Mouse (Mus musculus): ENCODE data around the gene Ccdc151.
A peak's percentile ranks its signal among the peaks of the same experiment; 100 is the strongest.

Gene Ccdc151

DNA sequence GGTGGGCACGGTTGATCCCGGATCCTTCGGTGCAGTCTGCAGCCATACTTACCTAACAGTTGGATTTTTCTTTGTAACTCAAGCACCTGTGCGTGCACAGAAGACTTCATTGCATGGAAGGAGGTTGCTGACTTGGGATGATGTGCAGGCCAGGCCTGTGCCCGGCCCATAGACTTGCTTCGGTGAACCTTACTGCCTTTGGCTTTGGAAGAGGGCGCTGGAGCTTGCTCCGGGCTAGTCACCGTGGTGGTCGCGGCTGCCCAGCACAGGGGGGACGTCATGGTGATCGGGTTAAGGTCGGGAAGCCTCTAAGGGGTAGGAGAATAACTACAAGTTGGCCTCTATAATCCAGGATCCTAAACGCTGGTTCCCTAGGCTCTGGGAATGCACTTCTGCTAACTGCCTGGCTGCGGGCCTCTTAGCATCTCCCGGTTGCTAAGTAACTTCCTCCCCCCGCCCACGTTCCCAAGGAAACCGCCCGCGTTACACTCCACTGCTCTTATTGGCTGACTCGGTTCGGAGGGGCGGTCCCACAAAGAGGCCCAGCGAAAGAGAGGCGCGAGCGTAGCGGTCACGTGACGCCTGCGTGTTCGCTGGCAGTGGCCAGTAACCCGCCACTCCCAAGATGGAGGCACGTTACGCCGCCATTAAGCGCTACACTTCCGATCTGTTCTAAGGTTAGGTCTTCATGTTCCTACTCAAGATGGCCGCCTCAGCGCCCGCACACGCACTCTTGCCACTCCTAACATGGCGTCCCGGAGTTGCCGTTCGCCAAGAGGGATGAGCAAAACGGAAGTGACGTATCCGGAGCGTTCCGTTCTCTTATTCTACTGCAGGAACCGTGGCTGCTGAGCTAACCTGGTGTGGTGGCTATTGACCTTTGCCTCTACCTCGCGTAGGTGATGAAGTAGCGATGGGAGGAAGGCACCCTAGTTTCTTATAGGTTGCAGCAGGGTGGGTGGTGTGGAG, at the start of gene Ccdc151, which contains the start of gene Prkcsh:
Gene Ccdc151, minus strand, starts transcription at position 441 of the 969 bp plus-strand sequence.
Gene Prkcsh, plus strand, starts transcription at position 613 of the 969 bp plus-strand sequence.
- DNase-seq, result peak; percentile 95 to 98

DNA sequence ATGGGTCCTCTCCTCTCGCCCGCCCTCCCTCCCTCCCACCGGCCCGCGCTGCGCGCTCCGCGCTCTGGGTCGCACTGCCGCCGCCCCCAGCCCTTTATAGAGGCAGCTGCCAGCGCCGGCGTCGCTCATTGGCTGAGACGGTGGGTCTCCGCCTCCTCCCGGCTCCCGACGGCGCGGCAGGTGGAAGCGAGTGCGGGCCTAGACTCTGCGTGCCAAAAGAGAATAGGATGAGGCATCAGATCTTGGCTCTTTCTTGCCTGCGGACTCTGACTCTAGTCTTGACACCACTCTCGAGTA, 49.5 kb upstream of the Ccdc151 start, which contains the start of gene Elavl3:
Gene Elavl3, minus strand, starts transcription at position 66 of the 297 bp plus-strand sequence.
- DNase-seq, result no peak

- peak; percentile 16 to 27 for DNase-seq
Measured at GRCm38 (mm10) chr9:22051161-22051957, 48.9 kb upstream of the Ccdc151 start.

DNA sequence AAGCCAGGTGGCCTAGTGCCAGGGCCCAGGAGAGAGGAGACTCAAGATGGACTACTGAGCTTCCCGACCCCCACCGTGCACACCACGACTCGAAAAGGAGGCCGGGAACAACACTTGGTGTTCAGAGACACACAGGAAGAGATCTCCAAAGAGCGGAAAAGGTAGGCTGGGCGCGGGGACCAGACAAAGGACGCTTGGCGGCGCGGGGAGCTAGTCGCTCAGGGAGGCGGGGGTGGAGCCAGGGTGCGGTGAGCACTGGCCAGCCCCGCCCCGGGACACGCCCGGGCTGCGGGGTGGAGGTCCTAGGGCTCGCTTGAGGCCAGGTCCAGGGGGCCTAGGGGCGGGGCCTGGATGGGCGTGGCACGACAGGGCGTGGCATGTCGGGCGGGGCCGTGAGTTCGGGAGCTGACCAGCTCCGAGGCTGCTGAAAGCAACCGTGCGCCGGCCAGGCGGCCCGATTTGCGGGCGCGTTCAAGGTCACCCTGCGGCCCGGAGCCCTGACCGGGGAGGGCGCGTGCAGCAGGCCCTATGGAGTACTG, 48.0 kb upstream of the Ccdc151 start:
- peak; percentile 57 for DNase-seq

DNA sequence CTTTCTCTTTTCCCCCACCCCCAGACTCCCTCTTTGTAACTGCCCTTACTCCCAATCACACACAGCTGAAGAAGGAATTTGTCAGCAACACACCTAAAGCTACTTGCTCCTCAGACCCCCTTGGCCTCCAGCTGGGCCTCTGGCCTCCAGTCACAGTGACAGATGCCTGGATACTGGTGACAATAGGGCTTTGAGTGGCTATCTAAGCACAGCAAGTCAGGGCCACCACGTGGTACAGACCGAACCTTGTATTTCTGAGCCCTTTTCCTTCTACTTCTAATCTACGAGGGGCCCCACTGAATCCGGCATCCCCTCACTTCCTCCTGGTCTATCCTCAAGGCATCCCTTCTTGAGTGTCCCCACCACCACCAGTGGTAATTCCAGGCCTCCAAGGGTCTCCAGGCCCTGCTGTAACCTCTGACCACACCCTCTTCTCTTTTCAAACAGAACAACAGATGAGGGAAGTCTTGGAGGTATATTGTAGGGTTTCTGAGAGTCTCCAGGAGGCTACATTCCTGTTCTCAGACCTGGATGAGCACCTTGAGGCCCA, 47.4 kb upstream of the Ccdc151 start:
- DNase-seq, result peak; percentile 4 to 6

DNA sequence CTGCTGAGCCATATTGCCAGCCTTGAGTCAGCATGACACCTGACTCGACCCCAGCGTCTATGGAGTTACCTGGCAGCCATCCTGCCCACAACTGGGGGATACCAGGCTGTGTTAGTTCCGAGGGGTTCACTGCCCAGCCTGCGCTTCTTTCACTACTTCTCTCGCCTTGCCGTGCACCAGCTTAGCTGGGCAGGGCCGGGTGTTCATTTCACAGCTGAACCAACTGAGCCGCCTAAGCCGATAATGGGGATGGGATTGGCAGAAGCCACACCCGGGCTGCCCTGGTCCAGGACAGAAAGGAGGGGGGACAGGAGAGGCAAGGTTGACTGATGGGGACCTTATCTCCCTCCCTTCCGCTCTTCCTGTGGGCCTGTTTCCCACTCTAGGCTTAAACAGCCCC, 46.9 kb upstream of the Ccdc151 start:
- no peak for DNase-seq

DNA sequence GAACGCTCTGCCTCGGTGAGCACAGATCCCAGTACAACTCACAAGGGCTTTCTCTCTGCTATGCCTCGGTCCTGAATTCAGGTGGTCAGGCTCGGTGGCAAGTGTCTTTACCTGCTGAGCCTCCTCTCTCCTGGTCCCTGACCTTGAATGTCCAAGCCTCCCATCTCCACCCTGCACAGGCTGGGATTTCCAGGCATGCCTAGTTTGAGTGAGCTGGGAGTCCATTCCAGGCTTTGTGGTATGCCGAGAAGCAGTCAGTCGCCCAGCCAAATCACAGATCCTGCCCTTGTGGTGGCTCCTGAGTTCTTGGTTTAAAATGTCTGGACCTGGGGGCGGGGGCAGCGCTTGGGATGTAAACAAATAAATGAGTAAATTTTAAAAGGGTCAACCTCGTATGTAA, 44.9 kb upstream of the Ccdc151 start:
- DNase-seq, result no peak

GRCm38 (mm10) chr9:22041832-22042231, 39.4 kb upstream of the Ccdc151 start:
- DNase-seq, result no peak

DNA sequence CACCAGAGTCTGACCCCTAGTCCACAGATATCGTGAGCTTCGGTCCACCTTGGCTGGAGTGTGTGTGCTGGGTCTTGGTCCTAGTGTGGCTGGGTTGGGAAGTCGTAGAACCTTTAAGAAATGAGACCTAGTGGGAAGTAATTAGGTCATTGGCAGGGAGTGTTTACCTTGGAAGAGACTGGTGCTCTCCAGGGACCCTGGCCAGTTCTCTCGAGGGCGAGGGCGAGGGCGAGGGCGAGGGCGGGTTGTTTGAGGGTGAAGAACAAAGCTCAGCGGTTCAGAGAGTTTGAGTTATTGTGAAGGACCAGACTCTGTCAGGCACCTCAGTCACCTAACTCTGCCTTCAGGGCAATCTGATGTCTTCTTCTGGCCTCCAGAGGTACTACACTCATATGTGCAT, 35.4 kb upstream of the Ccdc151 start:
- no peak for DNase-seq

DNA sequence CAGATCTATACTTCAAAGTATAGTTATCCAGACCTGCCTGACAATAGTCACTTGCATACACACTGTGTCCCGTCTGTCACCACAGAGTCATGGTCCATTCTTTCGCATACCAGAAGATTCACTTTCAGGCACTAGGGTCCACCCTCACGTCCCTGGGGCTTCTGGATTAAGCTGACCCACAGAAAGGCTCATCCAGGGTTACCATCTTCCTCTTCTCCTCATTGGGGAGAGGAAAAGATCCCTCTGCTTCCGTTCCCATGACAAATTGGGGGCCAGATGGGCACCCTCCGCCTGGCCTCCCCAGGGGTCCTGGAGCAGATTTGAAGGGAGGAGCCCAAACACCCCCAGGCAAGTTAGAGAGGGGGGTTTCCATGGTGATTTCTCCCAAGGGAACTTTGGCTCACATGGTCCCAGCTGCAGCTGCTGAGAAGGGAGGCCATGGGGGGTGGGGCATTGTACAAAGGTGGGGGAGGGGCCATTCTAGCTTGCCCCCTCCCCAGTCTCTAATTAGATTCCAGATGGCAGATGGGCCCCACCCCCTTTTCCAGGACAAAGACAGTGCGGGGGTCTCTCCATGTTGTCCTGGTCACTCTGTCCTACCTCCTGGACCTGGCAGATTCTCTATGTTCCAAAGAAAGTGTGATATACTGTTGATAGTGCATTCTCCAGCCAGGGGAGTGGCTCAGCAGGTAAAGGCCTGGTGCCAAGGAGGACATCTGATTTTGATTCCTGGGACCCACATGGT, 33.0 kb upstream of the Ccdc151 start:
- no peak for DNase-seq

DNA sequence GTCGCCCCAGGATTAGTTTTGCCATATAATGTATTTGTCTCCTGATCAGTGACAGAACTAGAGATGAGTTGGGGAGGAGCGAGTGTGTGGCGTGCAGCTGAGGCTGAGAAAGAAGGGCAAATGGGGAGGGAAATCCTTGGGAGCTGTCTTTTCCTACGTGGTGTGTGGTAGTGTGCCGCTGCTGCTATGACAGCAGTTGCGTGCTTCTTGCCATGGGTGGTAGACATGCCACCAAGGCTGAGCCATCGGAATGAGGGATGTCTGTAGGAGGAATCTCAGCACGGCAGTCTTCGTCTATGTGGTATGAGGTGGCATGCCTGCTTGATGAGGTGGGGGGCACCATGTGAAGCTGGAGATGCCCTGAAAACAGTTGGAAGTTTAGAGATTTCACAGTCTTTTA, 28.0 kb upstream of the Ccdc151 start:
- no peak for DNase-seq

DNA sequence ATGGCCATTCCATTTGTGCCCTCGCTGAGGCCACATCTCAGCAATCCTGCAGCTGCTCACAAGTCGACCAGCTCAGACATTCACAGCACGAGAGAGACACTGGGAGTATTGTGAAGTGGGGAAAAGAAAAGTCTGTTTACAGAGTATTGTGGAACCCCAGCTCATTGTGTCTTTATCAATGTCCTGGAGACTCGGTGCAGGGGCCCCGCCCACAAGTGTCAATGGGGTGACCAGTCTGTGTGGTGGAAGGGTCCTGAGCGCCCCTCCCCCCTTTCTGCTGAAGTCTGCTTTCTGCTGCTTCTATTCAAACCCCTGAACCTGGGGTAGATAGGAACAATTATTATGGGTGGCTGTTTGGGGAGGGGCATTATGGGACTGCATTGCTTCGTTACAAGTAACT, 26.0 kb upstream of the Ccdc151 start:
- DNase-seq, result no peak

GRCm38 (mm10) chr9:22024592-22024991, 22.2 kb upstream of the Ccdc151 start:
- DNase-seq, result no peak

DNA sequence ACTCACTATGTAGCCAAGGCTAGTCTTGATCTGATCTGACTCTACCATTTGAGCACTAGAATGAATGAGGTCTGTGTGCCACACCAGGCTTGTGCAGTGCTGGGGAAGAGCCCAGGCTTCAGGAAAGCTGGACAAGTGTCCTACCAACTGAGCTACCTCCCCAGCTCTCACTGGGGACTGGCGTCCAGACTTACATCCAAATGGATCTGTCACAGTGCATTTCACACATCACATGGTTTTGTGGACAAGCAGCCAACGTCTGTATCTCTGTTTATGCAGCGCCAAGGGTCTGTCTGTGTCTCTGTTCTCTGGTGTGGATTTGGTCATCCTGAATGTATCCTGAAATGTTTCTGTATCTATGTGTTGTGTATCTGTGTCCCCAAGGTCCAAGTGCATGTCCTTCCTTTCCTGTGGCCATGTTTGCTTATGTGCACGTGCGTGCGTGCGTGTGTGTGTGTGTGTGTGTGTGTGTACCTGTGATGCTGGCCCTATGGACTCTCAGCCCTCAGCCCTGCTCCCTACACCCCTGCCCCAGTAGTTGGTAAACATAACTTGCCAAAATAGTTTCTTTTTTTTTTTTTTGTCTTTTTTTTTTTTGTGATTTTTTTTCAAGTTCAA, 14.9 kb upstream of the Ccdc151 start:
- DNase-seq, result no peak

DNA sequence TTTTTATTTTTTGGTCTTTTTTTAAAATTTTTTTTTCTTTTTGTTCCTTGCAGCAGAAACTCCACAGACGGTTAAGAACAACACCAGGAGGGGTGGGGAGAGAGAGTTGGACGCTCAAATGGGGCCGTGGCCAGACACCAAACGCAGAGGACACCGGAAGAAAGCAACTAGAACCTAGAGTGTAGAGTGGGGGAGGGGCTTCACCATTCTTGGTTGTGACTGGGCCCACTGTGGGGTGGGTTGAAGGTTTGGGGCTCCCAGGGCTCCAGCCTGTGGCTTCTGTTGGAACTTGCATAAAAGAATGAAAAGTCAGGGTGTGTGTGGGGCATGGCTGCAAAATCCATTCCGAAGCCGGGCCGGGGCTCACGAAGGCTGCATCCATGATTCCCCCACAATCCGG, 13.8 kb upstream of the Ccdc151 start:
- no peak for DNase-seq

DNA sequence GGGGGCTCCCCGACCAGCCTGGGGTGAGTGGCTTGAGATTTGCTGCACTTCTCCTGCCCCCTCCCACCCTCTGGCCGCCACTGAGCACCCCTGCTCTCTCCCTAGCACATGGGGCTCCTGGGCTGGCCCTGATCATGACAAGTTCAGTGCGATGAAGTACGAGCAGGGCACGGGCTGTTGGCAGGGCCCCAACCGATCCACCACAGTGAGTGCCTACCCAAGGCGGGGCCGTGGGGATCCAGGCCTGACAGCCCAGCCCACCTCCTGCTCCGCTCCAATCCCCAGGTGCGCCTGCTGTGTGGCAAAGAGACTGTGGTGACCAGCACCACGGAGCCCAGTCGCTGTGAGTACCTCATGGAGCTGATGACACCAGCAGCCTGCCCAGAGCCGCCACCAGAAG, 10.3 kb upstream of the Ccdc151 start:
- no peak for DNase-seq

GRCm38 (mm10) chr9:22011055-22011454, 8.6 kb upstream of the Ccdc151 start:
- no peak for DNase-seq

- DNase-seq, result no peak
Measured at GRCm38 (mm10) chr9:22004546-22004945, 2.1 kb upstream of the Ccdc151 start.

- DNase-seq, result no peak
Measured at GRCm38 (mm10) chr9:22003163-22003554, 725 bp upstream of the Ccdc151 start.

DNA sequence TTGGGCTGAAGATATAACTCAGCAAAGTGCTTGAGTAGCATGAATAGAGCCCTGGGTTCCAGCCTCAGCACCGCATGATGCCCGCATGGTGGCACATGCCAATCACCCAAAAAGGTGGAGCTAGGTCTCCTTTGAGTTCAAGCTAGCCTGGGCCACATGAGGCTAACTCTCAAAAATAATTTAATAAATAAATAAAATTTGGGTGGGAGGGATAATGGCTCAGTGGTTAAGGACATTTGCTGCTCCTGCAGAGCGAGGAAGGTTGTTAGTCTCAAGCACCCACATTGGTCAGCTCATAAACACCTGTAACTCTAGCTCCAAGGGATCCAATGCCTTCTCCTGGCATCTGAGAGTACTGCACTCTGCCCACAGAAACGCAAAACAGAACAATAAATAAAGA, 801 bp downstream of the Ccdc151 start:
- no peak for DNase-seq

GRCm38 (mm10) chr9:22000296-22000695, 2.1 kb downstream of the Ccdc151 start:
- DNase-seq, result no peak

All from B cell, adult 2 months (primary cell).